Mouse (Mus musculus): ENCODE measurements at regions not wholly inside any gene's neighbourhood (a gene's known extent, or its start where the extent isn't known, plus 50 kb on each side); places are given as distances from the start of the nearest gene placed in this dataset.

GRCm38 (mm10) chr5:37876240-37876639 is 51.9 kb upstream of the Msx1 start:
- no peak for TF ChIP-seq CTCF (IDR thresholded peaks at IDR 0.05)
- no peak for TF ChIP-seq EP300 (IDR thresholded peaks at IDR 0.05; ENCODE audit: insufficient read depth, low read depth, low read length)
- TF ChIP-seq POLR2A (IDR thresholded peaks at IDR 0.05; ENCODE audit: insufficient read depth, low read depth, low read length): no peak

Measured in heart, adult 2 months (tissue).